Mouse (Mus musculus): Measurements from ENCODE around the gene Dph2.

Gene Dph2

DNA sequence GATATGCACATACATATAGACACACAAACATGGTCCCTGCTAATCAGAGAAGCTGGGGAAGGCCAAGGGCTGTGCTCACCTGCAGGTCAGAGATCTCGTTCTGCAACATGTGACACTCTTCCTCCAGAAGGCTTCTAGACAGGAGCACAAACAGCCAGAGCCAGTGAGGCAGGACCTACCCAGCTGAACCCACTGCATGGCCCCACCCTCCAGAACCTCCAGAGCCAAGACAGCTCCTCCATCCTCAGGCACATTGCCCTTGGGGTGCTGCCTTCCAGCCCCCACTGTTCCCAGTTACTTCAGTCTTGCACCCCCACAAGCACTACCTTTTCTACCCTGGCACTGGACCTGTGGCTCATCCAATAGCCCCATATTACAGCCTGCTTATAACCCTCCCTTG is 21.4 kb downstream of the Dph2 start:
- no peak for DNase-seq

GRCm38 (mm10) chr4:117869317-117869716 is 22.5 kb downstream of the Dph2 start:
- DNase-seq, result no peak

DNA sequence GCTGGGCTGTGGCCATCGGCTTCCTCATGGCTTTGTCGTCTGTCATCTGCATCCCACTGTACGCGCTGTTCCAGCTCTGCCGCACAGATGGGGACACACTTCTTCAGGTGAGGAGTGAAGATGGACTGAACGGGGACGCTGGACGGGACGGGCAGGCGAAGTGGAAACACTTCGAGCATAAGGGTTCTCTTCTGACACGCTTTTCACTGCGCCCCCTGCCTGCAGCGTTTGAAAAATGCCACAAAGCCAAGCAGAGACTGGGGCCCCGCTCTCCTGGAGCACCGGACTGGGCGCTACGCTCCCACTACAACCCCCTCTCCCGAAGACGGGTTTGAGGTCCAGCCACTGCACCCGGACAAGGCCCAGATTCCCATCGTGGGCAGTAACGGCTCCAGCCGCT is 24.0 kb downstream of the Dph2 start:
- DNase-seq, result peak; percentile 72 to 79

- no peak for DNase-seq
Measured at GRCm38 (mm10) chr4:117867000-117867399, 24.8 kb downstream of the Dph2 start.

GRCm38 (mm10) chr4:117866083-117866482 is 25.7 kb downstream of the Dph2 start:
- peak; percentile 50 to 68 for DNase-seq

GRCm38 (mm10) chr4:117862823-117863222 is 29.0 kb downstream of the Dph2 start:
- DNase-seq, result peak in 1 of 2 experiments; percentile 39

DNA sequence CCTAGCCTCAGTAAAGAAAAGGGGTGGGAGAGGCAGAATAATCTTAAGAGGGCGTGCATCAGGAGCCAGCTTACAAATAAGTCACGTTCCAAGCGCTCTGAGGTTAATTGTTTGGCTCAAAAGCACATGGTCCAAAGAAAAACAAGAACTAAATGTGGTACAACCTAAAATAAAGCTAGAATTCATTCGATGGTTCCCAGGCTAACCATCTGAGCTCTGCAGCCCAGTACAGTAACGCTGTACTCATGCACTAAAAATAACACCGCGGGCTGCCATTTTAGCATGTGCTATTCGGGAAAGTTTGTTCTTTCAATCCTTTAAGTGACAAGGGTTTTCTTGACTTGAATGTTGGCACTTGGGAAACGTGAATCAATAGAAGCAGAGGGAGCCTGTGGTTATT is 31.3 kb downstream of the Dph2 start:
- no peak for DNase-seq

DNA sequence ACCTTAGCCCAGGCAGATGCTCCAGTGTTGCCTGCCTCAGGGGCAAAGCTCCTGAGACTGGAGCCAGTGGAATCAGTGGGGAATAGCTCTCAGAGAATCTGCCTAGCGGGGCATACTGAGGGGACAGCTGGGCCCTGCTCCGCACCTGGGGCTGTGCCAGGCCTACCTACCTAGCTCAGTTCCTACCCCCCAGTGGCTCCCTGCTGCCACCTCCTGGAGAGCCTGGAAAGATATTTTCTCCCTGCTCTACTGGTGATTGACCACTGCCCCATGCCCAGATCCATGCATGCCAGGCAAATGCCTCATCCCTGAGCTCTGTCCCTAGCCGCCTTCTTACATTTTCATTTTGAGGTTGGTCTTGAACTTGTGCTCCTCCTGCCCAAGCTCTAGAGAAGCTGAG is 33.0 kb downstream of the Dph2 start:
- DNase-seq, result peak; percentile 67 to 80

GRCm38 (mm10) chr4:117855146-117855545 is 36.7 kb downstream of the Dph2 start:
- peak; percentile 33 to 59 for DNase-seq

- no peak for DNase-seq
Measured at GRCm38 (mm10) chr4:117852152-117852868, 39.5 kb downstream of the Dph2 start.

DNA sequence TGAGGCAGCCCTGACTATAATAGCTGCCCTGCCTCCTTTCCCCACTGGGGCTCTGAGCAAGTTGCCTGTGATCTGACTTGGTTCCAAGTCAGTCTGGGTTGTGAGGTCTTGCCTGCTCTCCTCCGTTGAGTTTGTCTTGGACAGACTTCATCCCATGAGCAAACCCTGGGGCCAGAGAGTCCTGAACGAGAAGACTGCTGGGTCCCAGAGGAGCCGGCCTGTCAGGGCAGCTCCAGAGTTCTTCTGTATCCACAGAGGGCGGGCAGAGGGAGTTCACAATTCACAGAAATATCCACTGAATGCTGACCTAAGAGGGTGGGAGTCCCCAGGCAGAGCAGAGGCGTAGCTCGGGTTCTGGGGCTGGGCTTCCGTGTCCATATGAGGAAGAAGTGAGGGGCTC is 41.0 kb downstream of the Dph2 start:
- no peak for DNase-seq

DNA sequence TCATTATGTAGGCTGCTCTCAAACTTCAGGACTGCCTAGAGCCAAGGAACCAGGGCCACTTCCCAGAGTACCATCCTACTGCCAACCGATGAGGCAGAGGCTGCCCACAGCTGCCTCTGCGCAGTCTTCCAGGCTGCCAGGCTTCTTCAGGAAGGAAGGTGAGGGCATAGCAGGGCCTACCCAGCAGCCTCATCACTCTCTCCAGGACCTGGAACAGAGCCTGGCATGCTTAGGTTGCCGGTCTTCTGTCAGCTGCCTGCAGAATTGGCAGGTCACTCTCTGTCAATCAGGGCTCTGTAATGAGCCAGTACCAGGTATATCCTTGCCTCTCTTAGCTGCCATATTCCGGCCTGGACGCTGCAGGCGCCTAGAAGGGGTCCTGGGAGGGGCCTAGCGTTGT is 41.7 kb downstream of the Dph2 start:
- peak; percentile 58 to 73 for DNase-seq

DNA sequence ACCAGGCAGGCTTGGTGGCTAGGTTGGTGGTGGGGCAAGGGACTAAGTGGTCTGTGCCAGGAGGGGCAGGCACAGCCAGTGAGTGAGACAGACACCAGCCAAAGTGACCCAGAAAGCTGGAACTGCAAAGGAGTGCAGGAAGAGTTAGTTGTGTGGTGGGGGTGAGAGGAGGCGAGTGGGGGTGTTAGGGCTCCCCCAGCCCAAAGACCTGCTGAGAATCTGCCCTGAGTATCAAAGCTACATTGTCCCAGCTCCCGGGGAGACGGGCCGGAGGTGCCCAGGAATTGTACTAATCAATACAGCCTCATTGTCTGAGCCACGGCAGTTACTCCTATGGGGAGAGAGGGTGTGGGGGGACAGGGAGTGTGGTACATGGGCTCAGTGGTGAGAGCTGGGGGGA is 42.3 kb downstream of the Dph2 start:
- no peak for DNase-seq

DNA sequence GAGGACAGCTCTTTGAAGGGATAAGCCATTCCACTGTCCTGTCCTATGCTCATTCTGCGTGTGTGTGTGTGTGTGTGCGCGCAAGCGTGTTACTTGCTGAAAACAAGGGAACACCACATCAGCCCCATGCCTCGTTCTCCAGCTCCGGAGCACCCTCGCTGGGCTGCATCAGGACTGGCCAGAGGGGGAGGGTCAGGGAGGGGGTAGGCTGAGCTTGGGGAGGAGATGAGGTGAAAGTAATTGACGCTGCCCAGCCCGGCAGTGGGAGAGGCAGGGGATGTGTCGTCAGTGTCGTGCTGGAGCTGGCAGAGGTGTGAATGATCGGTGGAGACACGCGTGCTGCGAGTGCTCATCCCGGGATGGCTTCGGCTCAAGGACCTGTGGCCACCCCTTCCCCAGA is 42.8 kb downstream of the Dph2 start:
- DNase-seq, result no peak

DNA sequence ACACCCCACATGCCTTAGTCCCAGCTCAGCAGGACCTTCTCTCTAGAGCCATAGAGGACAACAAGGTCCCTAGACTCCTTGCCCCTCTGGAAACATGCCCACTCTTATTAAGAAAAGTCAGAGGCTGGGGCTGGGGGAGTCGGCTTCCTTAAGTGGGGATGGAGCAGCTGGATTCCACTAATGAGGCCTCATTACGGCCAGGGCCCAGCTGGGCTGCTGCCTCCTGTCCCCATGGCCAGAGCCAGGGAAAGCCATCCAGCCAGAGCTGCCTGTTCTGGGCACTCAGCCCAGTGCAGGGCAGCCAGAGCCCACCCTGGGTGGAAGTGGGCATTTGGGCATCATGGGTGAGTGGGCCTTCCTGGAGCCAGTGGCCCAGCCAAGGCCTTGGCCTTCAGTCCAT is 44.8 kb downstream of the Dph2 start:
- DNase-seq, result no peak

GRCm38 (mm10) chr4:117846261-117846660 is 45.6 kb downstream of the Dph2 start:
- DNase-seq, result no peak

DNA sequence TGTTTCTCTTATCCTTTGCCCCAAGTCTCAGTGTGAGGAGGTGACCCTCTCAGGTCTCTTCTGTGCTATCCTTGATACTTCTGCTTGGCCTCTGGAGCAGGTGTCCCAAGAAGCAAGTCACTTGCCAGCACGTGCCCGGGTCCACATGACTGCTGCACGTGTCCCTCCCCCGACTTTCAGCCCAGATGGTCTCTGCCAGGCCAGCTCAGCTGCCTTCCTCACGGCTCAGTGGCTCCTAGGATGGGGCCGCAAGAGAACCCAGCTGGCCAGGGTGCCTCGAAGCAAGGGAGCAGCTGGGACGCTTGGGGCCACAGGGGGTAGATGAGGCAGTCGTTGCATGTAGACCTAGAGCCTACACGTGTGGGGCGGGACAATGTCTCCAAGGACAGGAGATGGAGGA is 46.5 kb downstream of the Dph2 start:
- DNase-seq, result no peak

DNA sequence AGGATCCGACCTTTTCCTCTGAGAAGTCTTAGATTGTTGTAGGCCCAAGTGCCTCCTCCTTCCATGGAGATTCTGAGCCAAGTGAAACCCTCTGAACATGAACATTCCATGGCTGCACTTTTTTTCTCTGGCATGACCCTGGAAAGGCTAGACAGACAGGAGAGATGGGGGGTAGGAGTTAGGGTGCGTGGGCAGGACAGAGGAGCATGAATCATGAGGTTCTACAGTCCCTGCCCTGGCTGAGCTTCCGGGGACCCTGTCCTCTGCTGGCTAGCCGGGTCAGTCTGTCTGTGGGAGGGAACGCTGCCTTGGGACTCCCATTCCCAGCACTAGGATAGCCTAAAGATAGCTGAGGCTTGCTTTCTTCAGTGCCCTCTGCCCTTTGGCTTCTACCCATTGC is 47.4 kb downstream of the Dph2 start:
- DNase-seq, result no peak

DNA sequence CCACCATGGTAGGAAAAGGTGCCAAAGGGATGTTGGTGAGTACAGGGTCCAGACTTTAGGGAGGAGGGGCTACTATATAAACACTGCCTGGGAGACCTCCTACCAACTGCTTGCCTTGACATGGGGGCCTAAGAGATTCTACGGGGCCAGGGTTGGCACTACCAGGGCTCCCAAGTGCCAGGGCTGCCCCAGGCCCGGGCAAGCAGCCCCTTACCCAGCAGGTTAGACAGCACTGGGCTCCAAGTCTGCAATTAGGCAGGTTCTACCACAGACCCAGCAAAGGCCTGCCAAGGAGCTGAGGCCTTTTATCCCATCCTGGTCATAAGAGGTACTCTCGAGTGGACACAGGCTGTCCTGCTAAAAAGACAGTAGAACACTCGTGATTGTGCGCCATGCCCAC is 48.7 kb downstream of the Dph2 start:
- no peak for DNase-seq

- DNase-seq, result peak in 1 of 2 experiments; percentile 2
Measured at GRCm38 (mm10) chr4:117841566-117841965, 50.3 kb downstream of the Dph2 start.

DNA sequence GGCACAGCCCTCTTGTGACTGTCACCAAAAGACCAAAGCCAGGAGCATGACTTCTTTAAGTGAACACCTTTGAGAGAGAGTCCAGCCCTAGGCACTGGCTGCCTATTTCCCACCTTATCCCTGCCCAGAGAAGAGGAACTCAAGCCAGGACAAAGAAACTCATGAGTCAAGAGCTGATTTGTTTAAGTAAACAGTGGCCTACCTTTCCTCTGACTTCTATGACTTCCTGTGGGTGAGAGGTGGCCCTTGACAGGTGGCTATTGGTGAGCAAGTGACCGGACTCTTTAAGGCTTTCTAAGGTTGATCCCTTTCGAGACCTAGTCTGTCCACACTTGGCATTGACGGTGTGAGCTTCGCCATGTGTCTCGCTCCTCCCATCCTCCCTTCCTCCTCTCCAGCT is 51.0 kb downstream of the Dph2 start:
- no peak for DNase-seq

GRCm38 (mm10) chr4:117839366-117839765 is 52.5 kb downstream of the Dph2 start:
- no peak for DNase-seq
